Mouse (Mus musculus) mouse trophoblast stem cell (cell line): ENCODE results near the gene Cbln3.

ENCODE experiments used
- in situ Hi-C, 2 experiments: fragments of 300-500 bp; cut with MseI, MboI; formaldehyde crosslinking; loops; 2 replicates in 1 of 2; 3 replicates in 1 of 2; pipeline ENCODE4 v1.15.1; 2025

Cbln3 gene

GRCm38 (mm10) chr14:55845506-55846294, 38.5 kb downstream of the Cbln3 start:
- in situ Hi-C loops: no loop called here

GRCm38 (mm10) chr14:55842794-55843193, 41.4 kb downstream of the Cbln3 start:
- in situ Hi-C loops: no loop called here

GRCm38 (mm10) chr14:55840853-55841366, 43.3 kb downstream of the Cbln3 start:
- in situ Hi-C loops: no loop called here

- in situ Hi-C loops: loop anchor here in 1 of 2 experiments (10.0 kb wide), 1 partner anchor 64 kb away; no protein-coding TSS in a partner anchor
Observed at GRCm38 (mm10) chr14:55838740-55839139, 45.5 kb downstream of the Cbln3 start.

- in situ Hi-C loops: loop anchor here in 1 of 2 experiments (10.0 kb wide), 1 partner anchor 64 kb away; no protein-coding TSS in a partner anchor
Observed at GRCm38 (mm10) chr14:55838312-55838711, 45.9 kb downstream of the Cbln3 start.

GRCm38 (mm10) chr14:55834808-55835533, 49.2 kb downstream of the Cbln3 start:
- in situ Hi-C loops: loop anchor here (5.0 to 10.0 kb wide), 2 partner anchors 48 to 60 kb away; partner anchors contain the start of gene Ripk3 (in 1 of the 2)

GRCm38 (mm10) chr14:55833126-55833525, 51.1 kb downstream of the Cbln3 start:
- in situ Hi-C loops: loop anchor here (5.0 to 10.0 kb wide), 2 partner anchors 46 to 58 kb away; partner anchors contain the start of gene Ripk3 (in 1 of the 2)

- in situ Hi-C loops: loop anchor here (5.0 to 10.0 kb wide), 2 partner anchors 43 to 56 kb away; partner anchors contain the start of gene Ripk3 (in 1 of the 2)
Observed at GRCm38 (mm10) chr14:55830331-55830730, 53.9 kb downstream of the Cbln3 start.

GRCm38 (mm10) chr14:55829854-55830253, 54.3 kb downstream of the Cbln3 start:
- in situ Hi-C loops: loop anchor here (5.0 to 10.0 kb wide), 2 partner anchors 43 to 55 kb away; partner anchors contain the start of gene Ripk3 (in 1 of the 2)
